Mouse (Mus musculus) effector memory CD4-positive, alpha-beta T cell, adult 7 months (primary cell): ENCODE measurements around the gene Grm1. TPM values are rescaled to one million over a fixed set of nuclear protein-coding genes. Genes with fewer than 3 reads are reported as not detected.

ENCODE experiments used
- polyA plus RNA-seq: library from polyadenylated mRNA; unstranded; fragments of 100-300 nt; shearing (Covaris generic); gene quantifications from one replicate; pipeline ENCODE4 v1.2.1, GENCODE M21; 2017

Gene Grm1
- not detected for polyA plus RNA-seq

DNA sequence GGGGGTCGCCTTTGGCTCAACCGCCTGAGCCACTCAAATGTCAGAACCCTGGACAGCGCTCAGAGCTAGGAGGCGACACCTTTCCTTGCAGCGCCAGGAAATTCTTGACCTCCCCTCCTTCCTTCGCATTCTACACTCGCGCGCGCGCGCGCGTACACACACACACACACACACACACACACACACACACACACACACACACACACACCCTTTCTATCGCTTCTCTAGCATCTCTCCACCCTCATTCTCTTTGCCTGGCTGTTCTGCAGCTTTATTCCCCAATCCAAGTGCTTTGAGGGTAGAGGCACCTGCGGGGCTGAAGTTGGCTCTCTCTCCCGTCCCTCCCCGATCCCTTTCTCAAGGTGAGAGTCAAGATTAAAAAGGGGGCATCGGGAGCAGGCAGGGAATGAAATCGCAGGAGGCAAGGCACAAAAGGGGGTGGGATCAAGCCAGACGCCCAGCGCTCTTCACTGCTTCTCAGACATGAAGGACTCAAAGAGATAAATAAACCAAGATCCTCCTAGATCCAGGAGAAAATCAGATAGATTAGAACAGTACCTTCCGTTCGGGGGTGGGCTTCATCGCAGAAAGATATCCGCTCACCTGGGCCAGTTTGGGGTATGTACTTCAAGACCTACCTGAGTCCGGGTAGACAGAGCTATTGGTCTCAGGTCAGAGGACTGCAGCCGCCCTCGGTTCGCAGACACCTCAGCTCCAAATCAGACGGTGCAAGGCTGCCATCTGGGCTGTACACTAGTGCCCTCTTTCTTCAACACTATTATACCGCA lies at the start of gene Grm1:
TSS of gene Grm1 (minus strand) at position 746 of the 788 bp plus-strand sequence.

DNA sequence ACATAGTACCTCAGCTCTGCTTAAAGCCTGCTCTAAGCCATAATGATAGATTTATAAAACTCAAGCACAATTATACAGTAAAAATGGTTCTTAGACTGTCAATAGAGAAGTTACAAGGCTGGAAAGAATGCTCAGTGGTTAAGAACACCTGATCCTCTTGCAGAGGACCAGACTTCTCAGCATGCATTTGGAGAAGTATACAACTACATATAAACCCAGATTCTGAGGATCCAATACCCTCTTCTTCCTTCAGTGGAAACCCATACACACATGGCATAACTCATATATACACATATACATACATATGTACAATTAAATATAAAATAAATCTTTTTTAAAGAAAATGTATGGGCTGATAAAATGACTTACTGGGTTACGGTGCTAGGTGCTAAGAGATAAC lies 401.1 kb downstream of the Grm1 start, which contains the start of gene Gm10944:
TSS of gene Gm10944 (plus strand) at position 301 of the 400 bp plus-strand sequence.

Other genes with a start within 250 kb of the Grm1 start
- 21.7 TPM for gene Shprh, start 67.1 kb upstream of the Grm1 start, polyA plus RNA-seq
- gene Fbxo30, start 199.0 kb upstream of the Grm1 start, polyA plus RNA-seq: 13.5 TPM